Mouse (Mus musculus): ENCODE data around the gene Plekhm2. TPM values are rescaled to one million over a fixed set of nuclear protein-coding genes. Genes with fewer than 3 reads are reported as not detected.

Plekhm2 gene
- polyA plus RNA-seq, 1 experiment from 2014 or later = 3.5 TPM

DNA sequence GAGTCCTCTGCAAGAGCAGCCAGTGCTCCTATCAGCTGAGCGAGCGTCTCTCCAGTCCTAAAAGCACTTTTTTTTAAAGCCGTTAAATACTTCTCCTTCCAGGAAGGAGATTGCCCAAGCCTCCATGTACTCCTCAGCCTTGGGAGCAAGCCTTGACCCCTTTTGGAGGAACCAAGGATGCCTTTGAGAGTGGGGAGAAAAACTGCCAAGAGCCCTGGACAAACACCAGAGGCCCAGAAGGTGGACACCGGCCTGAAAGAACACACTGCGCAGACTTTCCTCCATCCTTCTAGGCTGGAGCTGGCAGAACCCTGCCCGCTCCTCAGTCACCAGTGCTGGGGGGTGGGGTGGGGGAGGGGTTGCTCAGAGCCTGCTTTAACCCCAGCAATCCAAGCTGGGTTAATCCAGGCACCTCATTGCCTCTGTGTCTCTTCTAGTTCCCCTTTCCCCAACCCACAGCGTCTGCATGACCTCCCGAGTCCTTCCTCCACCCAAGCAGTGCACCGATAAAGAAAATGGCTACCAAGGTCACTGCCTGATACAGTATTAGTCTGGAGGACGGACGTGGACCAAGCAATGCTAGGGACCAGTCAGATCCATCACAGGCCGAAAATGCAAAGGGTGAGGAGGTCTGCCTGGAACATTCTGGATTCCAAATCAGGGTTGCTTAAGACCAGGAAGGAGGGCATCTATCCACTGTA, 8.6 kb downstream of the Plekhm2 start:
- Histone ChIP-seq H3K4me2 (no peak overlapping the region), H3K9me3 (replicated peaks; ENCODE audit: control insufficient read depth, low read length) (no peaks in the 10 kb centered on the region), H3K4me1 (ENCODE audit: control insufficient read depth, insufficient read depth, low read length) (peaks cover 19% of the 10 kb centered on the region), H3K9ac (ENCODE audit: low read depth, low read length) (no peak overlapping the region), H3K27ac (ENCODE audit: low read depth, low read length) (no peak overlapping the region), H3K36me3 (ENCODE audit: control insufficient read depth, insufficient read depth, low read length) (peaks cover 9% of the 10 kb centered on the region), H3K4me3 (ENCODE audit: low read depth, low read length) (no peak overlapping the region), H3K27me3 (ENCODE audit: control insufficient read depth, insufficient read depth, low read length) (no peaks in the 10 kb centered on the region)
- 66% methylated on average over 12 of the region's 12 CpGs for WGBS (ENCODE audit: insufficient replicate concordance)
- no peak for ATAC-seq (replicated peaks; ENCODE audit: insufficient number of reproducible peaks, low FRiP score, low TSS enrichment)

DNA sequence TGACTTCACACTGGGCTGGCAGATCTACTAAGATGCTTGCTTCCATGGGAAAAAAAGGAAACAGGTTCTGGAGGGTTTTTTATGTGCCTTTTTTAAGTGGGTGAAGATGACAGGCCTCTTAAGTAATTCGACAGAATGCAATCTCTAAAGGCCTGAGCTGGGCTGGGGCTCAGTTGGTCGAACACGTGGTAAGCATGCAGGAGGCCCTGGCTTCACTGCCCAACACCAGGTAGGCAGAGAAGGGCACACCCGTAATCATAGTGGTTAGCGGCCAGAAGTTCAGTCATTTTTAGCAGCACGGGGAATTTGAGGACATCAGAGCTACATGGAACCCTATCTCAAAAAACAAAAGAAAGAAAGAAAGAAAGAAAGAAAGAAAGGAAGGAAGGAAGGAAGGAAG, 10.2 kb downstream of the Plekhm2 start:
- no peaks in the 10 kb centered on the region for H3K9me3 ChIP-seq (replicated peaks; ENCODE audit: control insufficient read depth, low read length)
- H3K27ac ChIP-seq (ENCODE audit: low read depth, low read length) = no peak overlapping the region
- H3K4me2 ChIP-seq = no peak overlapping the region
- peaks cover 19% of the 10 kb centered on the region for H3K4me1 ChIP-seq (ENCODE audit: control insufficient read depth, insufficient read depth, low read length)
- no peak overlapping the region for H3K9ac ChIP-seq (ENCODE audit: low read depth, low read length)
- no peaks in the 10 kb centered on the region for H3K27me3 ChIP-seq (ENCODE audit: control insufficient read depth, insufficient read depth, low read length)
- 77% methylated on average over 6 of the region's 6 CpGs for WGBS (ENCODE audit: insufficient replicate concordance)
- H3K4me3 ChIP-seq (ENCODE audit: low read depth, low read length) = no peak overlapping the region
- no peak for ATAC-seq (replicated peaks; ENCODE audit: insufficient number of reproducible peaks, low FRiP score, low TSS enrichment)
- peaks cover 8% of the 10 kb centered on the region for H3K36me3 ChIP-seq (ENCODE audit: control insufficient read depth, insufficient read depth, low read length)

DNA sequence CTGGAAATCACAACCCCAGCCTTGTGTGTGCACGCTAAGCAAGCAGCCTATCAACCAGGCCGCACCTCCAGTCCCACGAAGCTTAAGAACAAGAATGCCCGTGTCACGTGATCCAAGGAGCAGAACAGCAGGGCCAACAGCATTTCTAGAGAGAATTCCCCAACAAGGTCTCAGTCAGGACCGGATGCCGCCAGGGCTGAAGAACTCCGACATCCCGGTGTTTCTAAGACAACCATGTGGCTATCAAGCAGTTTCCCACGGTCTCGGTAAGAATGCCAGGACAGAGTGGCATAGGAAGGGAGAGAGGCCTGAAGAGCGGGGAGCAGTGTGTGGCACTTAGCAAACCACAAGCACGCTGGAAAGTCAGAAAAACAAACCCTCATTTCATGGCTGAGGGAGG, 10.9 kb downstream of the Plekhm2 start:
- Histone ChIP-seq H3K4me3 (ENCODE audit: low read depth, low read length) (no peak overlapping the region), H3K36me3 (ENCODE audit: control insufficient read depth, insufficient read depth, low read length) (peaks cover 10% of the 10 kb centered on the region), H3K4me2 (no peak overlapping the region), H3K9ac (ENCODE audit: low read depth, low read length) (no peak overlapping the region), H3K27me3 (ENCODE audit: control insufficient read depth, insufficient read depth, low read length) (no peaks in the 10 kb centered on the region), H3K4me1 (ENCODE audit: control insufficient read depth, insufficient read depth, low read length) (peaks cover 19% of the 10 kb centered on the region), H3K9me3 (replicated peaks; ENCODE audit: control insufficient read depth, low read length) (no peaks in the 10 kb centered on the region), H3K27ac (ENCODE audit: low read depth, low read length) (no peak overlapping the region)
- ATAC-seq (replicated peaks; ENCODE audit: insufficient number of reproducible peaks, low FRiP score, low TSS enrichment) = no peak
- WGBS (ENCODE audit: insufficient replicate concordance) = 89% methylated on average over 13 of the region's 13 CpGs

DNA sequence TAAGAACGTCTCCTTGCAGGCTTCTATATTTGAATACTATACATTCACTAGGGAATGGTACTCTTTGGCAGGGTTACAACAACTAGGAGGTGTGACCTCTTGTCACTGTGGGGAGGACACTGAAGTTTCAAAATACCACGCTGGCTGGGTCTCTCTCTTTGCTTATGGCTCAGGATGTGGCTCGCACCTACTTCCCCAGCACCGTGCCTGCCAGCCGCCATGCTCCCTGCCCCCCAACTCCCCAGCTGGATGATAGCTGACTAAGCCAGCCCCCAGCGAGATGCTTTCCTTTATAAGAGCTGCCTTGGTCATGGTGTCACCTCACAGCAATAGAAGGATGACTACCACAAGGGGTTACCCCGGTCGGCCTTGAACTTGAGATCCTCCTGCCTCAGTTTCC, 11.7 kb downstream of the Plekhm2 start:
- Histone ChIP-seq H3K4me2 (no peak overlapping the region), H3K9me3 (replicated peaks; ENCODE audit: control insufficient read depth, low read length) (no peaks in the 10 kb centered on the region), H3K9ac (ENCODE audit: low read depth, low read length) (no peak overlapping the region), H3K27ac (ENCODE audit: low read depth, low read length) (no peak overlapping the region), H3K4me1 (ENCODE audit: control insufficient read depth, insufficient read depth, low read length) (peaks cover 15% of the 10 kb centered on the region), H3K27me3 (ENCODE audit: control insufficient read depth, insufficient read depth, low read length) (no peaks in the 10 kb centered on the region), H3K36me3 (ENCODE audit: control insufficient read depth, insufficient read depth, low read length) (peaks cover 10% of the 10 kb centered on the region), H3K4me3 (ENCODE audit: low read depth, low read length) (no peak overlapping the region)
- no peak for ATAC-seq (replicated peaks; ENCODE audit: insufficient number of reproducible peaks, low FRiP score, low TSS enrichment)
- WGBS (ENCODE audit: insufficient replicate concordance) = 83% methylated on average over 8 of the region's 8 CpGs

DNA sequence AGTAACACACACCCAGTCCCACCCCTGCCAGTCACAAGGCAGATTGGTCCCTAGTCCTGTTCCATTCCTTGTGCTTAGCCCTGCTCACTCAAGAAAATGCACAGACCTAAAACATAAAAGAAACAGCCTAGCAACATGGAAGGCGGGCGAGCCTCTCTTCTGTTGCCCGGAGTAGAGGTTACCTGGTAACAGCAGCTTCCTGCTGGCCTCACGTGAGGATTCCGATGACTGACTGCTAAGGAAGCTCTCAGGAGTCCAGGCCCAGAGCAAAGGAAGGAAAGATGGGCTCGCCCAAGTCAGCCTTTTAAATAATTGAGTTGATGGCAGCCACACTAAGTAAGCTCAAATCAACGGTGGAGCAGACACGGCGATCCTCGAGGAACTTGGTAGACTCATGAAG, 12.8 kb downstream of the Plekhm2 start:
- Histone ChIP-seq H3K9ac (ENCODE audit: low read depth, low read length) (no peak overlapping the region), H3K4me1 (ENCODE audit: control insufficient read depth, insufficient read depth, low read length) (peaks cover 15% of the 10 kb centered on the region), H3K36me3 (ENCODE audit: control insufficient read depth, insufficient read depth, low read length) (peaks cover 12% of the 10 kb centered on the region)

DNA sequence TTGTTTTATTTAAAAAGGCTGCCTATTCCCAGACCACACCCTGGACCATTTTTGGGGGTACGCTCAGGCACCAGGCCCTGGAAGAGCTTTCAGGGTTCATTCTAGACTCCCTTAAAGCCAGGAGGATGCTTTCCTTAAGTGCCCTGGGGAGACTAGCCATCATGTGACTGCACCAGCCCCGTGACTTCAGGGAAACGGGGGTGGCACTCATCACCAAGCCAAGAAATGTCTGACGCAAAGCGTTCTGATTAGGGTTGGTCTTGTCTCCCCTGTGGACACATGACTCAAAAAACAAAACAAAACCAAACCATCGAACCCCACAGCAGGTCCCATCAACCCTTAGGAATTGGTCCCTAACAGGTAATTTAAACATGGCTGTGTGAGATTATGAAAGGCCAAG, 13.4 kb downstream of the Plekhm2 start:
- Histone ChIP-seq H3K9me3 (replicated peaks; ENCODE audit: control insufficient read depth, low read length) (no peaks in the 10 kb centered on the region), H3K36me3 (ENCODE audit: control insufficient read depth, insufficient read depth, low read length) (peaks cover 12% of the 10 kb centered on the region), H3K27me3 (ENCODE audit: control insufficient read depth, insufficient read depth, low read length) (no peaks in the 10 kb centered on the region), H3K27ac (ENCODE audit: low read depth, low read length) (no peak overlapping the region), H3K4me1 (ENCODE audit: control insufficient read depth, insufficient read depth, low read length) (peaks cover 14% of the 10 kb centered on the region), H3K4me3 (ENCODE audit: low read depth, low read length) (no peak overlapping the region), H3K4me2 (no peak overlapping the region), H3K9ac (ENCODE audit: low read depth, low read length) (no peak overlapping the region)
- no peak for ATAC-seq (replicated peaks; ENCODE audit: insufficient number of reproducible peaks, low FRiP score, low TSS enrichment)
- WGBS (ENCODE audit: insufficient replicate concordance) = 72% methylated on average over 6 of the region's 6 CpGs

More for the DNA sequence above, 12.8 kb downstream of the Plekhm2 start:
- WGBS (ENCODE audit: insufficient replicate concordance) = 86% methylated on average over 10 of the region's 10 CpGs
- ATAC-seq (replicated peaks; ENCODE audit: insufficient number of reproducible peaks, low FRiP score, low TSS enrichment) = no peak
- Histone ChIP-seq H3K4me3 (ENCODE audit: low read depth, low read length) (no peak overlapping the region), H3K27me3 (ENCODE audit: control insufficient read depth, insufficient read depth, low read length) (no peaks in the 10 kb centered on the region), H3K9me3 (replicated peaks; ENCODE audit: control insufficient read depth, low read length) (no peaks in the 10 kb centered on the region), H3K27ac (ENCODE audit: low read depth, low read length) (no peak overlapping the region), H3K4me2 (no peak overlapping the region)

DNA sequence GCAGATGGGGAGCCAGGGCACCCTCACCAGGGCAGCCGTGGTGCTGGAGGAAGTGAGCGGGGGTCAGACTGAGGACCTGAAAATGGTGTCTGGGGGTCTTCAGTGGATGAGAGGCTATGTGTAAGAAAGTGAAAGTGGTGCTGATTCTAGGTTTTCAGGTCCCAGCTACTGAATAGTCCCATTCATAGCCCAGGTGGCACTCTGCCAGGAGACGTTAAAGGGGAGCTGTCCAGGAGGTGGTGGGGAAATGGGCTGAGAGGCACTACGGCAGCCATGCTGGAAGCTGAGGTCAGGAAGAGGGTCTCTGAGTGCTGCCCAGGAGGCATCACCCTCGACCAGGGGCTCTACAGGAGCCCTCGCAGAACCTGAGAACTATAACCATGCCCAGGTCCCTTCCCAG, 15.5 kb downstream of the Plekhm2 start:
- Histone ChIP-seq H3K27ac (ENCODE audit: low read depth, low read length) (no peak overlapping the region), H3K9ac (ENCODE audit: low read depth, low read length) (no peak overlapping the region), H3K4me1 (ENCODE audit: control insufficient read depth, insufficient read depth, low read length) (peaks cover 7% of the 10 kb centered on the region; the same call in 1 of the 2 replicates), H3K4me2 (no peak overlapping the region), H3K36me3 (ENCODE audit: control insufficient read depth, insufficient read depth, low read length) (peaks cover 12% of the 10 kb centered on the region), H3K4me3 (ENCODE audit: low read depth, low read length) (no peak overlapping the region), H3K27me3 (ENCODE audit: control insufficient read depth, insufficient read depth, low read length) (no peaks in the 10 kb centered on the region), H3K9me3 (replicated peaks; ENCODE audit: control insufficient read depth, low read length) (no peaks in the 10 kb centered on the region)
- WGBS (ENCODE audit: insufficient replicate concordance) = 82% methylated on average over 6 of the region's 6 CpGs
- ATAC-seq (replicated peaks; ENCODE audit: insufficient number of reproducible peaks, low FRiP score, low TSS enrichment) = no peak

DNA sequence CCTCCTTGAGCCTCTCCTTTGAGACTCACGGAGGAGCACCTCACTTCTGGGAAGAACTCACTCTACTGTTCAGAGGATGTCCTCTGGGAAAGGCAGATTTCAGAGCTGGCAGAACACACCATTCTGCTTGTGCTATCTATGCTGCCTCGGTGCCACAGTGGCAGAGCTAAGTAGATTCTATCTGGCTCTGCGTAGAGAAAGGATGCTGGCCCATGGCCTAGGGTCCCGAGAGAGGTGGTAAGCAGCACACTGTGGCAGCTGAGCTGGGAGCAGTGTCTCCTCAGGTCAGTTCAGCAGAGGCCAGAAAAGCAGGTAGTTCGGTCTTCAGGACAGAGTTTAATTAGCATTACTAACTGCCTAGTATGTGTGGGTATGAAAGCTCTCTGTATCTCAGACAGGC, 16.4 kb downstream of the Plekhm2 start:
- Histone ChIP-seq H3K36me3 (ENCODE audit: control insufficient read depth, insufficient read depth, low read length) (peaks cover 8% of the 10 kb centered on the region), H3K4me1 (ENCODE audit: control insufficient read depth, insufficient read depth, low read length) (peaks cover 16% of the 10 kb centered on the region), H3K9ac (ENCODE audit: low read depth, low read length) (no peak overlapping the region), H3K4me3 (ENCODE audit: low read depth, low read length) (no peak overlapping the region), H3K4me2 (no peak overlapping the region), H3K27me3 (ENCODE audit: control insufficient read depth, insufficient read depth, low read length) (no peaks in the 10 kb centered on the region), H3K9me3 (replicated peaks; ENCODE audit: control insufficient read depth, low read length) (no peaks in the 10 kb centered on the region), H3K27ac (ENCODE audit: low read depth, low read length) (no peak overlapping the region)
- no peak for ATAC-seq (replicated peaks; ENCODE audit: insufficient number of reproducible peaks, low FRiP score, low TSS enrichment)
- WGBS (ENCODE audit: insufficient replicate concordance) = 90% methylated on average over 5 of the region's 5 CpGs

DNA sequence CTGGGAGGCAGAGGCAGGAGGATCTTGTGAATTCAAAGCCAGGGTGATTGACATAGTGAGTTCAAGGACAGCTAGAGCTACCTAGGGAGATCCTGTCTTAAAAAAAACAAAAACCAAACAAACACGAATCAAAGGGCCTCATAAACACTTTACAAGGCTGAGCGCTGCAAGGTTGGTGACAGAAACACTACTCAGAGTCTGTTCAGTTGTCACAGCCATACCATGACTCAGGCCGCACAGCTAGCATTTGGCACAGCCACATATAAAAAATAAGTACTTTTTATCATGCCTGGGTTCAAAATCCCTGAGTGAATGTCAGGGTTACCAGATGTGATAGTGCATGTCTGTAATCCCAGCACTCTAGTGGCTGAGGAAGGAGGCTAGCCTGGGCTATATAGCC, 17.5 kb downstream of the Plekhm2 start:
- no peak overlapping the region for H3K4me3 ChIP-seq (ENCODE audit: low read depth, low read length)
- ATAC-seq (replicated peaks; ENCODE audit: insufficient number of reproducible peaks, low FRiP score, low TSS enrichment) = no peak
- no peaks in the 10 kb centered on the region for H3K27me3 ChIP-seq (ENCODE audit: control insufficient read depth, insufficient read depth, low read length)
- no peak overlapping the region for H3K9ac ChIP-seq (ENCODE audit: low read depth, low read length)
- H3K9me3 ChIP-seq (replicated peaks; ENCODE audit: control insufficient read depth, low read length) = no peaks in the 10 kb centered on the region
- no peak overlapping the region for H3K27ac ChIP-seq (ENCODE audit: low read depth, low read length)
- H3K36me3 ChIP-seq (ENCODE audit: control insufficient read depth, insufficient read depth, low read length) = peaks cover 4% of the 10 kb centered on the region; the same call in 1 of the 2 replicates
- no peak overlapping the region for H3K4me2 ChIP-seq
- WGBS (ENCODE audit: insufficient replicate concordance) = 90% methylated on average over 3 of the region's 3 CpGs
- H3K4me1 ChIP-seq (ENCODE audit: control insufficient read depth, insufficient read depth, low read length) = peaks cover 26% of the 10 kb centered on the region
